Mouse (Mus musculus): ENCODE measurements around the gene Mei1. TPM values are rescaled to one million over a fixed set of nuclear protein-coding genes. Genes with fewer than 3 reads are reported as not detected.
A peak's percentile ranks its signal among the peaks of the same experiment; 100 is the strongest.

The Mei1 gene
- total RNA-seq (2017), result not detected in 2 replicates

GRCm38 (mm10) chr15:82069898-82070297, at the start of gene Mei1:
TSS of gene Mei1 (plus strand) at chr15:82069996.
- ATAC-seq (ENCODE audit: extremely low read depth, insufficient number of reproducible peaks, low FRiP score, poor library complexity, severe bottlenecking), result no peak

DNA sequence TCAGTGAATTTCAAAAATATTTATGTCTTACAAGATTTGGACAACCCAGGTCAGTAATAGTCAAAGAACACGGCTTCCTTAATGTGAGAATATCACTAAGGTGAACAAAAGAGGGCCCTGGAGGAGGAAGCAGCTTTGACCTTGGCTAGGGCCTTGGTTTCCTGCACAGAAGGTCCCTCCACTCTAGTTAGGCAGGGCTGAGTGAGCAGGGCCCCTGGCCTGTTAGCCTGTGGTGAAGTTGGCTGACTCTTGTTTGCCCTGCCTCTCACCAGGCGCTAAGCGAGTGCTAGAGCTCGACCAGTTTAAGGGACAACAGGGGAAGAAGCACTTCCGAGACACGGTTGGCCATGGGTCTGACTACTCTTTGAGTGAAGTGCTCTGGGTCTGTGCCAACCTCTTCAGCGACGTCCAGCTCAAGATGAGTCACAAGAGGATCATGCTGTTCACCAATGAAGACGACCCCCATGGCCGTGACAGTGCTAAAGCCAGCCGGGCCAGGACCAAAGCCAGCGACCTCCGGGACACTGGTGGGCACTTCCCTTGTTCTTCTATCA, 47.2 kb upstream of the Mei1 start:
- ATAC-seq (ENCODE audit: extremely low read depth, insufficient number of reproducible peaks, low FRiP score, poor library complexity, severe bottlenecking), result no peak

GRCm38 (mm10) chr15:82023965-82024635, 45.7 kb upstream of the Mei1 start:
- ATAC-seq (ENCODE audit: extremely low read depth, insufficient number of reproducible peaks, low FRiP score, poor library complexity, severe bottlenecking), result no peak

DNA sequence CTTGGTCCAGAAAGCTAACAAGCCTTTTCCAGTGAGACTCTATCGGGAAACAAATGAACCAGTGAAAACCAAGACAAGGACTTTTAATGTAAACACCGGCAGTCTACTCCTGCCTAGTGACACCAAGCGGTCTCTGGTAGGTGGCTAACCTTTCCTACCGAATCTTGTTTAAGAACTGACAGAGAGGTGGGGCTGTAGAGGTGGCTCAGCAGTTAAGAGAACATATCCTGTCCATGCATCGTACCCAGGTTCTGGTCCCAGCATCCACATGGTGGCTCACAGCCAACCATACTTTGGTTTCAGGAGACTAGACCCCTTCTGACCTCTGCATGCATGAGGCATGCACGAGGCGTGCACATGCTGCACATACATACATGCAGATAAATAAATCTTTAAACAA, 42.5 kb upstream of the Mei1 start:
- no peak for ATAC-seq (ENCODE audit: extremely low read depth, insufficient number of reproducible peaks, low FRiP score, poor library complexity, severe bottlenecking)

DNA sequence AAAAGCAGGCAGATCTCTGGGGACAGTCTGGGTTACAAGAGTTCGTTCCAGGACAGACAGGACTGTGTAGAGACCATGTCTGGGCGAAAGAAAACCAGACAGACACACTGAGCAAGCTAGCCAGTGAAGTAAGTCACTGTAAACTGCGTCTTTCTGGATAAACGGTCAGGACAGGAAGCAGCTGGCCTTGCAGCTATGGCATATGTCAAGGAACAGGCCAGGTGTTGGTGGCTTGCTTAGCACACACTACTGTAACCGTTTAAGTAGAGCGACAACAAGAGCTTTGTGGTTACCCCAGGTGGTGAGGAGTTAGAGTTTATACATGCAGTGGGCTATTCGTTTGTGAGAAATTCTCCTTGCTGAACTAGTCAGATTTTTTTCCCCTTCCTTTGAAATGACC, 42.1 kb upstream of the Mei1 start:
- ATAC-seq (ENCODE audit: extremely low read depth, insufficient number of reproducible peaks, low FRiP score, poor library complexity, severe bottlenecking), result 0 out of 2 replicates have a peak, but pooled peaks have one; percentile 13

DNA sequence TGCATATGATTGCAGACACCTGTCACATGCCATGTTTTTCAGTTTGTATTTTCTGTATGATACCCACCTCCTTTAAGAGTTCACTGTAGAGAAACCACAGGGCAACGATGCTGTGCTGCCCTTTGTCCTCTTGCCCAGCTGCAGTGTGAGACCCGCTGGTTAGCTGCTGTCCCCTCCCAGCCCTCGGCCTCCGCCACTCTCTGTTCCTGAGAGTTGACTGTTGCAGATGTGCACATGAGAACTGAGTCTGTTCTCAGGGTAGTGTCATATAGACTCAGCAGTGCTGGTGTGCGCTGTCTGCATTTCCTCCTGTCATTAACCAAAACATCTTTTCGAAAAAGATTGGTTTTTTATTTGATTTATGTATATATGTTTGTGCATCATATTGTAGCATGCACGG, 37.4 kb upstream of the Mei1 start:
- ATAC-seq (ENCODE audit: extremely low read depth, insufficient number of reproducible peaks, low FRiP score, poor library complexity, severe bottlenecking), result no peak

- ATAC-seq (ENCODE audit: extremely low read depth, insufficient number of reproducible peaks, low FRiP score, poor library complexity, severe bottlenecking), result no peak
Observed at GRCm38 (mm10) chr15:82033762-82034161, 36.0 kb upstream of the Mei1 start, which contains the start of gene Desi1. TSS of gene Desi1 (minus strand) at chr15:82033862.

GRCm38 (mm10) chr15:82035904-82036689, 33.7 kb upstream of the Mei1 start:
- ATAC-seq (ENCODE audit: extremely low read depth, insufficient number of reproducible peaks, low FRiP score, poor library complexity, severe bottlenecking), result no peak

- ATAC-seq (ENCODE audit: extremely low read depth, insufficient number of reproducible peaks, low FRiP score, poor library complexity, severe bottlenecking), result peak; percentile 75; the same call in 1 of the 2 replicates
Observed at GRCm38 (mm10) chr15:82040650-82041049, 29.1 kb upstream of the Mei1 start.

DNA sequence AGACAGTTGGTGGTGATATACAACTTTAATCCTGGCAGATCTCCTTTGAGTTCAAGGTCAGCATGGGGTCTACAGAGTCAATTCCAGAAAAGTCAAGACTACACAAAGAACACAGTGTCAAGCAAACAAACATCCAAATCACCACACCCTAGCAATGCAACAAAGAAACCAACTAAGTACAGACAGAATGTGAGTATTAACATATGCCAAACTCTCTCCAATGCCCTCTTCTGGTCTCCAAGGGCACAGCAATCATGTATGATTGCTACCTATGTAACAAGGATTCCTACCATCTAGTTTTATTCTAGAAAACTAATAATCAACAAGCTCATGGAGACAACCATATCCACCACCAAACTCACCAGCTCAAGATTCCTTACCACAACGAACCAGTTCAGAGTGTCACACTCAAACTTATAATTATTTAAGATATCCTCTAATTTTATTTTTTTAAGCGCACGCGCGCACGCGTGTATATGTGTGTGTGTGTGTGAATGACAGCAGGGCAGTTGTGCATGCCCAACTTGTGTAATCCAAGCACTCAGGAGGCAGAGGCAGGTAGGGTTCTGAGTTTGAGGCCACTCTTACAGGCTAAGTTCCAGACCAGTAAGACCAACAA, 25.5 kb upstream of the Mei1 start:
- ATAC-seq (ENCODE audit: extremely low read depth, insufficient number of reproducible peaks, low FRiP score, poor library complexity, severe bottlenecking), result no peak; the same call in 1 of the 2 replicates

- no peak for ATAC-seq (ENCODE audit: extremely low read depth, insufficient number of reproducible peaks, low FRiP score, poor library complexity, severe bottlenecking)
Observed at GRCm38 (mm10) chr15:82046246-82046891, 23.4 kb upstream of the Mei1 start.

GRCm38 (mm10) chr15:82047080-82047883, 22.5 kb upstream of the Mei1 start, which contains the start of gene Snu13:
TSS of gene Snu13 (minus strand) at chr15:82047598.
- peak; percentile 94 for ATAC-seq (ENCODE audit: extremely low read depth, insufficient number of reproducible peaks, low FRiP score, poor library complexity, severe bottlenecking)

GRCm38 (mm10) chr15:82052544-82052943, 17.3 kb upstream of the Mei1 start:
- no peak for ATAC-seq (ENCODE audit: extremely low read depth, insufficient number of reproducible peaks, low FRiP score, poor library complexity, severe bottlenecking)

DNA sequence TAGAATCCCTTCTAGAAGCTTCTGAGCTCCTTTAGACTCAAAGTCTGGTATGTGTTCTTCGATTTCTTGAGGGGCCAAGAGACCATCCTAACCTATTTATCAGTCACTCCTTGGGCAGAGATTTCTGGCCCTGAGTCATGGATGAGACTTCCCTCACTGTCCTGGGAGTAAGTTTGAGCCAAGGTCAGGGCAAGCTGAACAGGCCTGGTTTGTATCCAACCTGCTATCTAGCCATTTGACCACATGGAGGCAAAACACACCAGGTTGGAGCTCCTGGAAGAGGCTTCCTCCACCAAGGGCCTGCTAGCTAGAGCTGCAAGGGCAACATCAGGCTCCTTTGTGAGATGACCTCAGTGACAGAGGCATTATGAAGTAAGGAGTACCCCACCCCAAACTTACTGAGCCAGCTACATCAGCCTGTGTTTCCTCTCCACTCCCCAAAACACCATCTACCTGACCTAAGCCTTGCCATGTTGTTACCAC, 11.0 kb upstream of the Mei1 start, which contains the start of gene 4930407I10Rik:
Gene 4930407I10Rik (plus strand): TSS at position 433 of the 483 bp plus-strand sequence.
- no peak for ATAC-seq (ENCODE audit: extremely low read depth, insufficient number of reproducible peaks, low FRiP score, poor library complexity, severe bottlenecking)

GRCm38 (mm10) chr15:82063909-82064308, 5.9 kb upstream of the Mei1 start:
- no peak for ATAC-seq (ENCODE audit: extremely low read depth, insufficient number of reproducible peaks, low FRiP score, poor library complexity, severe bottlenecking)

DNA sequence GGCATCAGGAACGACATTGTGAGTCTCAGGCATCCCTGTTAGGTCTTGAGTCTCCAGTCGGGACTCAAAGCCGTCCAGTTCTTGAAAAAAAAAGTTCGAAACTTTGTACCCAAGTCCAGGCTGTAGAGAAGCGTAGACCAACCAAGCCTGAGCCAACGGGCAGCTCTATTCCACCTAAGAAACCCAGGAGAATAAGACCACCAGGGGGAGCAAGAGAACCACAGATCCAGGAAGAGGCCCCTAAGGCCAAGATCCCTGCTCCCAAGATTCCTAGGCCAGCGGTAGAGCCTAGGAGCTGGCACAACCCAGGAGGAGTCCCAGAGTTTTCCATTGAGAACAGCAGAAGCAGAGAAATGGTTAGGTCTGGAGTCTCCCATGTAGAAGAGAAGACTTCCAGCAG, 4.3 kb upstream of the Mei1 start:
- ATAC-seq (ENCODE audit: extremely low read depth, insufficient number of reproducible peaks, low FRiP score, poor library complexity, severe bottlenecking), result no peak

GRCm38 (mm10) chr15:82071816-82072469, 2.1 kb downstream of the Mei1 start:
- ATAC-seq (ENCODE audit: extremely low read depth, insufficient number of reproducible peaks, low FRiP score, poor library complexity, severe bottlenecking), result no peak
